Mouse (Mus musculus): Measurements from ENCODE around the gene Trit1.

Trit1 gene

GRCm38 (mm10) chr4:122992276-122992675 is 24.1 kb upstream of the Trit1 start:
- H3K4me3 ChIP-seq (replicated peaks; ENCODE audit: low read length): no peak overlapping the region
- TF ChIP-seq NANOG (IDR thresholded peaks at IDR 0.05; ENCODE audit: borderline replicate concordance, low read length): no peak
- TF ChIP-seq POU5F1 (IDR thresholded peaks at IDR 0.05; ENCODE audit: borderline replicate concordance, low read length): no peak
- no peak for TF ChIP-seq CTCF (conservative IDR thresholded peaks at IDR 0.05; ENCODE audit: low read length)
- H3K27me3 ChIP-seq (ENCODE audit: insufficient read depth, low read length): peaks cover 15% of the 10 kb centered on the region
- H3K36me3 ChIP-seq (ENCODE audit: insufficient read depth, low read length): no peaks in the 10 kb centered on the region
- H3K9me3 ChIP-seq (ENCODE audit: low read length): no peaks in the 10 kb centered on the region
- peaks cover 13% of the 10 kb centered on the region for H3K4me1 ChIP-seq (replicated peaks; ENCODE audit: low read depth, low read length)

GRCm38 (mm10) chr4:122995404-122996220 is 20.8 kb upstream of the Trit1 start, which contains the start of gene Mycl:
Mycl (plus strand) TSS chr4:122995652.
- H3K27me3 ChIP-seq (ENCODE audit: insufficient read depth, low read length): peaks cover 44% of the 10 kb centered on the region
- H3K36me3 ChIP-seq (ENCODE audit: insufficient read depth, low read length): no peaks in the 10 kb centered on the region
- no peak for TF ChIP-seq POU5F1 (IDR thresholded peaks at IDR 0.05; ENCODE audit: borderline replicate concordance, low read length)
- peak; percentile 77 for TF ChIP-seq CTCF (conservative IDR thresholded peaks at IDR 0.05; ENCODE audit: low read length)
- peak within 1 kb of the TSS; percentile 93 for H3K4me3 ChIP-seq (replicated peaks; ENCODE audit: low read length)
- H3K4me1 ChIP-seq (replicated peaks; ENCODE audit: low read depth, low read length): peaks cover 43% of the 10 kb centered on the region
- no peaks in the 10 kb centered on the region for H3K9me3 ChIP-seq (ENCODE audit: low read length)

- Histone ChIP-seq H3K4me1 (replicated peaks; ENCODE audit: low read depth, low read length) (peaks cover 49% of the 10 kb centered on the region), H3K4me3 (replicated peaks; ENCODE audit: low read length) (peak overlapping the region; percentile 93), H3K9me3 (ENCODE audit: low read length) (no peaks in the 10 kb centered on the region), H3K36me3 (ENCODE audit: insufficient read depth, low read length) (no peaks in the 10 kb centered on the region), H3K27me3 (ENCODE audit: insufficient read depth, low read length) (peaks cover 44% of the 10 kb centered on the region)
- TF ChIP-seq NANOG (IDR thresholded peaks at IDR 0.05; ENCODE audit: borderline replicate concordance, low read length) (no peak), CTCF (conservative IDR thresholded peaks at IDR 0.05; ENCODE audit: low read length) (no peak), POU5F1 (IDR thresholded peaks at IDR 0.05; ENCODE audit: borderline replicate concordance, low read length) (no peak)
Measured at GRCm38 (mm10) chr4:122996221-122996617, 20.2 kb upstream of the Trit1 start.

GRCm38 (mm10) chr4:122996618-122997381 is 19.6 kb upstream of the Trit1 start:
- peak overlapping the region; percentile 93 for H3K4me3 ChIP-seq (replicated peaks; ENCODE audit: low read length)
- H3K36me3 ChIP-seq (ENCODE audit: insufficient read depth, low read length): 0 out of 2 replicates have a peak, but pooled peaks cover 2% of the 10 kb centered on the region
- no peaks in the 10 kb centered on the region for H3K9me3 ChIP-seq (ENCODE audit: low read length)
- H3K27me3 ChIP-seq (ENCODE audit: insufficient read depth, low read length): peaks cover 44% of the 10 kb centered on the region
- peaks cover 55% of the 10 kb centered on the region for H3K4me1 ChIP-seq (replicated peaks; ENCODE audit: low read depth, low read length)
- TF ChIP-seq POU5F1 (IDR thresholded peaks at IDR 0.05; ENCODE audit: borderline replicate concordance, low read length): no peak
- peak; percentile 20 for TF ChIP-seq CTCF (conservative IDR thresholded peaks at IDR 0.05; ENCODE audit: low read length)

DNA sequence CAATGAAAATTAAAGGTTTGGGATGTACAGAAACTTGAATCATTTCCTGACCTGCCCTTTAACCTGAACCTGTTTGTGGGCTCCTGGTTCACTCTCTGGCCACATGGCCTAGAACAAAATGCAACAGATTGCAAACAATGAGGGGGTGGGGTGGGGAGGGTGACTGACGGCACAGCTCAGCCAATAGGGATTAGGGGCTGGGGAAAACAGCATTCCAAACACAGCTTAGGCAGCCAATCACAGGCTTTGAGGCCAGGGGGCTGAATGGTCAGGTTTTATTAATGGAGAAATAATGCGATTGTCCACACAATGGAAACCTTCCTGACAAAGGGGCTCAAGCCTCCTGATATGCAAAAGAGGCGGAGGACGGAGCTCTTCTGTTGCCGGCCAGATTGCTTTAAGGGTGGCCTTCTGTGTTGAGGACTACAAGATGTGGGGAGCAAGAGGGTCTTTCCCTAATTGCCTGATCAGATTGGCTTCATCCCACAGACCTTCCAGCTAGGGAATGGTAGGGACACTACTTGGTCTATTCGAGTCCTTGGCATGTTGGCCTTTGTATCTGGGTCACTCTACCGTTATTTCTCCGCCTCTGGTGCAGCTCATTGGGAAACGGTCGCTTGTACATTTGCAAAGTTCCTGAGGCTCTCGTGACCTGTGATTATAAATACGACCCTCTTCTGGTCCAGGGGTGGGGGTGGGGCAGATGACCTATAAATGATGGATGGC is 17.7 kb upstream of the Trit1 start:
- peak overlapping the region; percentile 62 for H3K4me3 ChIP-seq (replicated peaks; ENCODE audit: low read length)
- no peak for TF ChIP-seq POU5F1 (IDR thresholded peaks at IDR 0.05; ENCODE audit: borderline replicate concordance, low read length)
- no peak for TF ChIP-seq CTCF (conservative IDR thresholded peaks at IDR 0.05; ENCODE audit: low read length)
- no peak for TF ChIP-seq NANOG (IDR thresholded peaks at IDR 0.05; ENCODE audit: borderline replicate concordance, low read length)
- no peaks in the 10 kb centered on the region for H3K9me3 ChIP-seq (ENCODE audit: low read length)
- peaks cover 46% of the 10 kb centered on the region for H3K27me3 ChIP-seq (ENCODE audit: insufficient read depth, low read length)
- peaks cover 72% of the 10 kb centered on the region for H3K4me1 ChIP-seq (replicated peaks; ENCODE audit: low read depth, low read length)
- H3K36me3 ChIP-seq (ENCODE audit: insufficient read depth, low read length): 0 out of 2 replicates have a peak, but pooled peaks cover 3% of the 10 kb centered on the region

- Histone ChIP-seq H3K4me3 (replicated peaks; ENCODE audit: low read length) (peak overlapping the region; percentile 62), H3K27me3 (ENCODE audit: insufficient read depth, low read length) (peaks cover 46% of the 10 kb centered on the region), H3K36me3 (ENCODE audit: insufficient read depth, low read length) (0 out of 2 replicates have a peak, but pooled peaks cover 3% of the 10 kb centered on the region), H3K9me3 (ENCODE audit: low read length) (no peaks in the 10 kb centered on the region), H3K4me1 (replicated peaks; ENCODE audit: low read depth, low read length) (peaks cover 74% of the 10 kb centered on the region)
- TF ChIP-seq CTCF (conservative IDR thresholded peaks at IDR 0.05; ENCODE audit: low read length) (no peak), POU5F1 (IDR thresholded peaks at IDR 0.05; ENCODE audit: borderline replicate concordance, low read length) (no peak), NANOG (IDR thresholded peaks at IDR 0.05; ENCODE audit: borderline replicate concordance, low read length) (no peak)
Measured at GRCm38 (mm10) chr4:122999263-122999691, 17.1 kb upstream of the Trit1 start.

GRCm38 (mm10) chr4:123000130-123000529 is 16.3 kb upstream of the Trit1 start:
- H3K4me3 ChIP-seq (replicated peaks; ENCODE audit: low read length): peak overlapping the region; percentile 62
- H3K9me3 ChIP-seq (ENCODE audit: low read length): no peaks in the 10 kb centered on the region
- H3K36me3 ChIP-seq (ENCODE audit: insufficient read depth, low read length): 0 out of 2 replicates have a peak, but pooled peaks cover 3% of the 10 kb centered on the region
- TF ChIP-seq CTCF (conservative IDR thresholded peaks at IDR 0.05; ENCODE audit: low read length): no peak
- no peak for TF ChIP-seq POU5F1 (IDR thresholded peaks at IDR 0.05; ENCODE audit: borderline replicate concordance, low read length)
- no peak for TF ChIP-seq NANOG (IDR thresholded peaks at IDR 0.05; ENCODE audit: borderline replicate concordance, low read length)
- peaks cover 44% of the 10 kb centered on the region for H3K27me3 ChIP-seq (ENCODE audit: insufficient read depth, low read length)
- H3K4me1 ChIP-seq (replicated peaks; ENCODE audit: low read depth, low read length): peaks cover 78% of the 10 kb centered on the region

Data from E14TG2a.4 (cell line).